Mouse (Mus musculus) left cerebral cortex, postnatal 14 days (tissue): ENCODE results near the gene Fbxo31. TPM values are rescaled to one million over a fixed set of nuclear protein-coding genes. Genes with fewer than 3 reads are reported as not detected.
"Not testable (repeated sequence)": the region's sequence is repeated elsewhere in the genome, so short reads cannot be mapped to it uniquely, and the experiment has no call there.

Source experiments
- DNase-seq, 2 experiments: peaks; one replicate each; pipeline ENCODE4 v3.0.0; 2021 to 2022; ENCODE audit warnings: low spot score in 2 of 2, mixed read lengths in 1 of 2
- intact Hi-C: fragments of 180-260 bp; cut with DNase I; formaldehyde crosslinking; loops from one replicate; pipeline ENCODE4 v1.15.1; 2025
- long read RNA-seq, 2 experiments: library from polyadenylated mRNA; stranded (forward); transcript quantifications; one replicate each; pipeline ENCODE4 v2.0.0; 2021
- total RNA-seq, 2 experiments: library from RNA; stranded (reverse); gene quantifications; 2 replicates each; pipeline ENCODE4 v1.2.3; 2021

The Fbxo31 gene
- 100 to 1,000 TPM; 101 to 104 TPM for total RNA-seq
- long read RNA-seq, experiment 1, full-length matches to known transcripts = 240 of 302 reads
- long read RNA-seq, experiment 1, partial matches to known transcripts = 11 of 302 reads
- long read RNA-seq, experiment 1, other reads (novel, unspliced or antisense) = 51 of 302 reads
- long read RNA-seq, experiment 2, full-length matches to known transcripts = 209 of 279 reads
- long read RNA-seq, experiment 2, partial matches to known transcripts = 15 of 279 reads
- long read RNA-seq, experiment 2, other reads (novel, unspliced or antisense) = 55 of 279 reads

GRCm38 (mm10) chr8:121578676-121579451, at the start of gene Fbxo31:
Gene Fbxo31 (minus strand): TSS chr8:121578806.
- intact Hi-C loops = no loop called here
- peak; percentile 91 to 92 for DNase-seq

- intact Hi-C loops = no loop called here
- DNase-seq = no peak
These were observed 44.4 kb upstream of the Fbxo31 start for GRCm38 (mm10) chr8:121623043-121623442.

- intact Hi-C loops = no loop called here
- DNase-seq = no peak
These were observed 43.3 kb upstream of the Fbxo31 start for GRCm38 (mm10) chr8:121621879-121622278.

- peak in 1 of 2 experiments; percentile 45 for DNase-seq
- intact Hi-C loops = no loop called here
These were observed 42.4 kb upstream of the Fbxo31 start for GRCm38 (mm10) chr8:121620801-121621516.

- intact Hi-C loops = no loop called here
- no peak for DNase-seq
These were observed 40.9 kb upstream of the Fbxo31 start for GRCm38 (mm10) chr8:121619401-121619995.

GRCm38 (mm10) chr8:121613419-121613818, 34.8 kb upstream of the Fbxo31 start:
- intact Hi-C loops = no loop called here

GRCm38 (mm10) chr8:121609916-121610315, 31.3 kb upstream of the Fbxo31 start:
- intact Hi-C loops = loop anchor here (5.0 kb wide), 1 partner anchor 217 kb away; the partner anchor contains the start of gene Klhdc4
- no peak for DNase-seq

More at GRCm38 (mm10) chr8:121613419-121613818, 34.8 kb upstream of the Fbxo31 start:
- no peak for DNase-seq

- no peak for DNase-seq
- intact Hi-C loops = loop anchor here (5.0 kb wide), 1 partner anchor 218 kb away; the partner anchor contains the start of gene Klhdc4
These were observed 30.6 kb upstream of the Fbxo31 start for GRCm38 (mm10) chr8:121609251-121609650.

GRCm38 (mm10) chr8:121607661-121608060, 29.1 kb upstream of the Fbxo31 start:
- intact Hi-C loops = loop anchor here (5.0 kb wide), 1 partner anchor 220 kb away; the partner anchor contains the start of gene Klhdc4

GRCm38 (mm10) chr8:121603801-121604200, 25.2 kb upstream of the Fbxo31 start:
- intact Hi-C loops = loop anchor here (5.0 kb wide), 2 partner anchors 48 to 84 kb away; partner anchors contain the start of gene Zcchc14
- no peak for DNase-seq

More at GRCm38 (mm10) chr8:121607661-121608060, 29.1 kb upstream of the Fbxo31 start:
- DNase-seq = no peak

- peak; percentile 81 to 91 for DNase-seq
- intact Hi-C loops = loop anchor here (5.0 kb wide), 2 partner anchors 49 to 84 kb away; partner anchors contain the start of gene Zcchc14
These were observed 24.3 kb upstream of the Fbxo31 start for GRCm38 (mm10) chr8:121602860-121603259.

- no peak for DNase-seq
- intact Hi-C loops = loop anchor here (5.0 kb wide), 2 partner anchors 50 to 85 kb away; partner anchors contain the start of gene Zcchc14
These were observed 23.8 kb upstream of the Fbxo31 start for GRCm38 (mm10) chr8:121602411-121602810.

GRCm38 (mm10) chr8:121599842-121600241, 21.2 kb upstream of the Fbxo31 start:
- intact Hi-C loops = loop anchor here (1.0 to 5.0 kb wide), 3 partner anchors 52 to 87 kb away; partner anchors contain the start of gene Zcchc14
- DNase-seq = no peak

GRCm38 (mm10) chr8:121598892-121599291, 20.3 kb upstream of the Fbxo31 start:
- intact Hi-C loops = no loop called here
- DNase-seq = peak; percentile 81 to 87

- intact Hi-C loops = no loop called here
- no peak for DNase-seq
These were observed 19.6 kb upstream of the Fbxo31 start for GRCm38 (mm10) chr8:121598190-121598589.

- DNase-seq, intact Hi-C loops: not testable (repeated sequence)
These were observed 18.9 kb upstream of the Fbxo31 start for GRCm38 (mm10) chr8:121597492-121597891.

GRCm38 (mm10) chr8:121593983-121594382, 15.4 kb upstream of the Fbxo31 start:
- peak in 1 of 2 experiments; percentile 47 for DNase-seq
- intact Hi-C loops = no loop called here

- intact Hi-C loops = no loop called here
- no peak for DNase-seq
These were observed 14.7 kb upstream of the Fbxo31 start for GRCm38 (mm10) chr8:121593293-121593692.
